Mouse (Mus musculus) thymus, postnatal 14 days (tissue): ENCODE results near the gene Carf.

Source experiments
- DNase-seq: peaks from one replicate; pipeline ENCODE4 v3.0.0; 2021

The Carf gene

GRCm38 (mm10) chr1:60179932-60180783 lies 82.1 kb downstream of the Carf start, which contains the start of gene Nbeal1:
Nbeal1 (plus strand) TSS chr1:60180599.
- peak; percentile 96 for DNase-seq

- DNase-seq: no peak
These were observed 82.8 kb downstream of the Carf start for GRCm38 (mm10) chr1:60180784-60181221.

GRCm38 (mm10) chr1:60188454-60188853 lies 90.4 kb downstream of the Carf start:
- DNase-seq: no peak

GRCm38 (mm10) chr1:60196813-60197212 lies 98.8 kb downstream of the Carf start:
- peak; percentile 27 for DNase-seq

GRCm38 (mm10) chr1:60199006-60199405 lies 101.0 kb downstream of the Carf start:
- no peak for DNase-seq
